Mouse (Mus musculus) thymus, postnatal 0 days (tissue): ENCODE results near the gene Cmc2. TPM values are rescaled to one million over a fixed set of nuclear protein-coding genes. Genes with fewer than 3 reads are reported as not detected.

Experiments used
- DNase-seq: peaks from one replicate; pipeline ENCODE4 v3.0.0-alpha.2; 2015; ENCODE audit warnings: low spot score
- polyA plus RNA-seq: library from polyadenylated mRNA; unstranded; fragments of >200 nt; fragmentation: Nextera tagmentation; extraction: Ambion mirVana; gene quantifications from 2 replicates; pipeline ENCODE4 v1.2.1, GENCODE M21; 2015

Cmc2 gene
- polyA plus RNA-seq, 1 experiment from 2014 or later: 136 TPM

- no peak for DNase-seq
These were observed 284 bp downstream of the Cmc2 start for GRCm38 (mm10) chr8:116921005-116921336.

GRCm38 (mm10) chr8:116905836-116906235 lies 15.4 kb downstream of the Cmc2 start:
- peak; percentile 8 for DNase-seq

GRCm38 (mm10) chr8:116905252-116905651 lies 16.0 kb downstream of the Cmc2 start:
- DNase-seq: peak; percentile 33

- DNase-seq: no peak
These were observed 16.5 kb downstream of the Cmc2 start for GRCm38 (mm10) chr8:116904736-116905135.

GRCm38 (mm10) chr8:116895521-116895920 lies 25.7 kb downstream of the Cmc2 start:
- no peak for DNase-seq

GRCm38 (mm10) chr8:116893938-116894337 lies 27.3 kb downstream of the Cmc2 start:
- DNase-seq: no peak

GRCm38 (mm10) chr8:116892636-116893035 lies 28.6 kb downstream of the Cmc2 start:
- no peak for DNase-seq

GRCm38 (mm10) chr8:116892130-116892529 lies 29.1 kb downstream of the Cmc2 start:
- no peak for DNase-seq

GRCm38 (mm10) chr8:116891446-116891845 lies 29.8 kb downstream of the Cmc2 start:
- DNase-seq: no peak

- DNase-seq: no peak
These were observed 33.4 kb downstream of the Cmc2 start for GRCm38 (mm10) chr8:116887813-116888212.

- no peak for DNase-seq
These were observed 39.9 kb downstream of the Cmc2 start for GRCm38 (mm10) chr8:116881396-116881795.

GRCm38 (mm10) chr8:116875798-116876450 lies 45.3 kb downstream of the Cmc2 start:
- peak; percentile 65 for DNase-seq

- DNase-seq: no peak
These were observed 47.3 kb downstream of the Cmc2 start for GRCm38 (mm10) chr8:116873986-116874385.

- DNase-seq: peak; percentile 62
These were observed 47.7 kb downstream of the Cmc2 start for GRCm38 (mm10) chr8:116873586-116873985.

- peak; percentile 51 for DNase-seq
These were observed 48.4 kb downstream of the Cmc2 start for GRCm38 (mm10) chr8:116872761-116873342.

GRCm38 (mm10) chr8:116868699-116869098 lies 52.6 kb downstream of the Cmc2 start:
- no peak for DNase-seq

- DNase-seq: no peak
These were observed 53.9 kb downstream of the Cmc2 start for GRCm38 (mm10) chr8:116867321-116867720.

GRCm38 (mm10) chr8:116866118-116866903 lies 54.9 kb downstream of the Cmc2 start:
- DNase-seq: peak; percentile 67

- DNase-seq: no peak
These were observed 56.7 kb downstream of the Cmc2 start for GRCm38 (mm10) chr8:116864514-116864913.

GRCm38 (mm10) chr8:116864022-116864387 lies 57.2 kb downstream of the Cmc2 start:
- no peak for DNase-seq

- no peak for DNase-seq
These were observed 57.8 kb downstream of the Cmc2 start for GRCm38 (mm10) chr8:116863357-116864021.

- DNase-seq: no peak
These were observed 59.1 kb downstream of the Cmc2 start for GRCm38 (mm10) chr8:116862191-116862590.
